Mouse (Mus musculus) MEL (cell line): ENCODE measurements around the gene Gstt2. TPM values are rescaled to one million over a fixed set of nuclear protein-coding genes. Genes with fewer than 3 reads are reported as not detected.

Experiments used
- DNase-seq: peaks from one replicate; pipeline ENCODE4 v3.0.0; 2011; ENCODE audit warnings: low read depth, low spot score
- H3K27ac ChIP-seq: 2 replicates; pipeline ENCODE4 v1.5.1; 2012; ENCODE audit warnings: low read depth, mild to moderate bottlenecking, control low read depth, low read length, moderate library complexity; ENCODE audit not compliant: control insufficient read depth
- H3K27me3 ChIP-seq, 2 experiments: fragments of 150-350 bp in 1 of 2; sonication (generic) in 1 of 2; 2 replicates each; pipeline ENCODE4 v1.6.1; 2012; ENCODE audit warnings: low read length in 2 of 2, mild to moderate bottlenecking in 2 of 2, improper control_type of control experiment in 1 of 2, moderate library complexity in 1 of 2; ENCODE audit not compliant: insufficient read depth in 2 of 2, control insufficient read depth in 1 of 2
- H3K36me3 ChIP-seq, 2 experiments: 2 replicates each; pipeline ENCODE4 v1.6.1; 2012 to 2014; ENCODE audit warnings: low read length in 2 of 2, improper control_type of control experiment in 1 of 2, inconsistent platforms in 1 of 2, mild to moderate bottlenecking in 1 of 2; ENCODE audit not compliant: insufficient read depth in 2 of 2, control insufficient read depth in 1 of 2
- H3K4me1 ChIP-seq, 2 experiments: fragments of 150-350 bp in 1 of 2; sonication (generic) in 1 of 2; 2 replicates each; pipeline ENCODE4 v1.6.1; 2012; ENCODE audit warnings: low read length in 2 of 2, improper control_type of control experiment in 1 of 2, mild to moderate bottlenecking in 1 of 2; ENCODE audit not compliant: insufficient read depth in 2 of 2, control insufficient read depth in 1 of 2
- H3K4me3 ChIP-seq, 2 experiments: fragments of 150-350 bp in 1 of 2; sonication (generic) in 1 of 2; 2 replicates each; pipeline ENCODE4 v1.5.1; 2012; ENCODE audit warnings: low read depth in 2 of 2, low read length in 2 of 2, mild to moderate bottlenecking in 2 of 2, moderate library complexity in 2 of 2, control low read depth in 1 of 2, improper control_type of control experiment in 1 of 2; ENCODE audit not compliant: control insufficient read depth in 1 of 2, insufficient read depth in 1 of 2
- H3K79me2 ChIP-seq: 2 replicates; pipeline ENCODE4 v1.6.1; 2012; ENCODE audit warnings: mild to moderate bottlenecking, low read length, moderate library complexity; ENCODE audit not compliant: control insufficient read depth, poor library complexity, insufficient read depth
- H3K9ac ChIP-seq: 2 replicates; pipeline ENCODE4 v1.6.1; 2012; ENCODE audit warnings: low read depth, mild to moderate bottlenecking, control low read depth, low read length, moderate library complexity; ENCODE audit not compliant: control insufficient read depth, poor library complexity, severe bottlenecking
- H3K9me3 ChIP-seq: fragments of 150-350 bp; sonication (generic); replicated peaks from 2 replicates; pipeline ENCODE4 v1.6.1; 2012; ENCODE audit warnings: mild to moderate bottlenecking, low read length, improper control_type of control experiment, moderate library complexity; ENCODE audit not compliant: insufficient read depth
- BHLHE40 ChIP-seq: IDR thresholded peaks from 2 replicates; pipeline ENCODE4 v1.6.1; 2012; ENCODE audit warnings: low read depth, mild to moderate bottlenecking, inconsistent platforms, low read length, improper control_type of control experiment, borderline replicate concordance
- CHD2 ChIP-seq: IDR thresholded peaks from 2 replicates; pipeline ENCODE4 v1.6.1; 2011; ENCODE audit warnings: low read length, improper control_type of control experiment
- CTCF ChIP-seq, 3 experiments: IDR thresholded peaks in 2 of 3; conservative IDR thresholded peaks in 1 of 3; 2 replicates each; pipeline ENCODE4 v1.5.1; 2011 to 2012; ENCODE audit warnings: low read length in 3 of 3, low read depth in 2 of 3, mild to moderate bottlenecking in 2 of 3, improper control_type of control experiment in 1 of 3, inconsistent platforms in 1 of 3, mixed read lengths in 1 of 3, moderate library complexity in 1 of 3; ENCODE audit not compliant: control insufficient read depth in 1 of 3, insufficient read depth in 1 of 3, poor library complexity in 1 of 3, severe bottlenecking in 1 of 3
- E2F4 ChIP-seq: IDR thresholded peaks from 2 replicates; pipeline ENCODE4 v1.6.1; 2011; ENCODE audit warnings: low read depth, low read length, improper control_type of control experiment, borderline replicate concordance
- EP300 ChIP-seq, 2 experiments: IDR thresholded peaks; 2 replicates each; pipeline ENCODE4 v1.6.1; 2011; ENCODE audit warnings: improper control_type of control experiment in 2 of 2, low read length in 2 of 2, low read depth in 1 of 2, mild to moderate bottlenecking in 1 of 2
- GABPA ChIP-seq: IDR thresholded peaks from 2 replicates; pipeline ENCODE4 v1.6.1; 2012; ENCODE audit warnings: low read depth, mild to moderate bottlenecking, inconsistent platforms, low read length, improper control_type of control experiment, moderate library complexity
- GATA1 ChIP-seq: IDR thresholded peaks from 2 replicates; pipeline ENCODE4 v1.6.1; 2011; ENCODE audit warnings: low read depth, low read length, improper control_type of control experiment
- MAFK ChIP-seq: IDR thresholded peaks from 2 replicates; pipeline ENCODE4 v1.6.1; 2011; ENCODE audit warnings: low read depth, mild to moderate bottlenecking, low read length, improper control_type of control experiment, borderline replicate concordance
- MAX ChIP-seq: IDR thresholded peaks from 2 replicates; pipeline ENCODE4 v1.6.1; 2011; ENCODE audit warnings: low read length, improper control_type of control experiment
- MXI1 ChIP-seq: IDR thresholded peaks from 2 replicates; pipeline ENCODE4 v1.6.1; 2011; ENCODE audit warnings: mild to moderate bottlenecking, low read depth, low read length, improper control_type of control experiment
- NRF1 ChIP-seq: IDR thresholded peaks from 2 replicates; pipeline ENCODE4 v1.6.1; 2014; ENCODE audit warnings: low read depth, mild to moderate bottlenecking, inconsistent platforms, low read length, improper control_type of control experiment, moderate library complexity; ENCODE audit not compliant: poor library complexity, insufficient read depth, severe bottlenecking
- POLR2AphosphoS2 ChIP-seq: IDR thresholded peaks from 2 replicates; pipeline ENCODE4 v1.6.1; 2011; ENCODE audit warnings: low read length, improper control_type of control experiment
- RAD21 ChIP-seq: IDR thresholded peaks from 2 replicates; pipeline ENCODE4 v1.6.1; 2011; ENCODE audit warnings: mild to moderate bottlenecking, low read depth, low read length, improper control_type of control experiment
- SIN3A ChIP-seq: IDR thresholded peaks from 2 replicates; pipeline ENCODE4 v1.6.1; 2012; ENCODE audit warnings: low read length, improper control_type of control experiment, inconsistent platforms
- TAL1 ChIP-seq: IDR thresholded peaks from 2 replicates; pipeline ENCODE4 v1.6.1; 2012; ENCODE audit warnings: mild to moderate bottlenecking, inconsistent platforms, low read length, moderate library complexity, mixed read lengths
- TCF12 ChIP-seq: IDR thresholded peaks from 2 replicates; pipeline ENCODE4 v1.6.1; 2014; ENCODE audit warnings: low read depth, mild to moderate bottlenecking, inconsistent platforms, low read length, improper control_type of control experiment, moderate library complexity
- UBTF ChIP-seq: IDR thresholded peaks from 2 replicates; pipeline ENCODE4 v1.6.1; 2012; ENCODE audit warnings: low read depth, mild to moderate bottlenecking, inconsistent platforms, low read length, improper control_type of control experiment, moderate library complexity, borderline replicate concordance; ENCODE audit not compliant: insufficient read depth
- USF1 ChIP-seq: IDR thresholded peaks from 2 replicates; pipeline ENCODE4 v1.6.1; 2014; ENCODE audit warnings: low read depth, mild to moderate bottlenecking, inconsistent platforms, low read length, improper control_type of control experiment, moderate library complexity
- USF2 ChIP-seq, 2 experiments: IDR thresholded peaks; 2 replicates each; pipeline ENCODE4 v1.6.1; 2011 to 2012; ENCODE audit warnings: improper control_type of control experiment in 2 of 2, low read length in 2 of 2, borderline replicate concordance in 1 of 2, inconsistent platforms in 1 of 2, low read depth in 1 of 2, mild to moderate bottlenecking in 1 of 2; ENCODE audit not compliant: insufficient read depth in 1 of 2
- ZMIZ1 ChIP-seq: IDR thresholded peaks from 2 replicates; pipeline ENCODE4 v1.6.1; 2012; ENCODE audit warnings: low read depth, mild to moderate bottlenecking, inconsistent platforms, low read length, improper control_type of control experiment, moderate library complexity
- polyA plus RNA-seq, 2 experiments: library from polyadenylated mRNA; stranded (reverse) in 1 of 2; unstranded in 1 of 2; fragments of >175 nt in 1 of 2; fragments of >200 nt in 1 of 2; gene quantifications; 2 replicates each; pipeline versions ENCODE4 v1.2.1 to v1.2.4; 2012; ENCODE audit warnings: low replicate concordance in 2 of 2, low read depth in 1 of 2; ENCODE audit not compliant: insufficient read length in 2 of 2, insufficient read depth in 1 of 2, missing spikeins in 1 of 2
- total RNA-seq: library from RNA; depleted of rRNA; stranded (reverse); fragments of 300-350 nt; gene quantifications from 2 replicates; pipeline ENCODE4 v1.2.3, GENCODE M21; 2012

Gene Gstt2
- total and polyA plus RNA-seq, 3 experiments = 4.3 to 10.9 TPM; not detected in 1

DNA sequence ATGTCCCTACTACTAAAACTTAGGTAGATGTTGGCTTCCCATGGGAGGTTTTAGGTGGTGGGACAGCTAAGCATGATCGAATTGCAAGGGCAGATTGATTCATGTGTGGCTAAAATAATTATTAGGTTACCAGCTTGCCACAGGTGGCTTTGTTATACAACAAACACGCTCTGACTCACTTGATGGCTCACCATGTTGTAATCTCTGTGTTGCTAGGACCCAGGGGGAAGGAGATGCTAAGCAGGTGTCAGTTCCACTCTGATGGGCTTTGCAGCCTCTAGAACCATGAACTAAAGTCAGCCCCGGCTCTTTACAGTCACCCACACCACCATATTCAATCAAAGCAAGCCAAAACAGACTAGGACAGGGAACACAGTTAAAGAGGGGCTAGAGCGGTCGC lies 17.3 kb downstream of the Gstt2 start:
- no peak for DNase-seq
- H3K4me3 ChIP-seq = no peak overlapping the region
- no peaks in the 10 kb centered on the region for H3K9me3 ChIP-seq
- no peak overlapping the region for H3K27ac ChIP-seq
- peaks cover 0 to 6% of the 10 kb centered on the region in 2 experiments; a peak in 2 of 4 replicates for H3K4me1 ChIP-seq
- H3K9ac ChIP-seq = no peak overlapping the region
- H3K36me3 ChIP-seq = peaks cover 0 to 7% of the 10 kb centered on the region in 2 experiments; a peak in 2 of 4 replicates
- peaks cover 4 to 7% of the 10 kb centered on the region in 2 experiments for H3K27me3 ChIP-seq
- no peaks in the 10 kb centered on the region for H3K79me2 ChIP-seq
- TF ChIP-seq E2F4 = no peak
- no peak for TF ChIP-seq GATA1
- TF ChIP-seq UBTF = no peak
- TF ChIP-seq MXI1 = no peak
- TF ChIP-seq ZMIZ1 = no peak
- TF ChIP-seq USF2 (IDR thresholded peaks at IDR 0.05; ENCODE audit: borderline replicate concordance in 1 of 2, insufficient read depth in 1 of 2, low read depth in 1 of 2, low read length in 2 of 2) = no peak
- TF ChIP-seq RAD21 = no peak
- TF ChIP-seq NRF1 = no peak
- TF ChIP-seq TCF12 = no peak
- no peak for TF ChIP-seq BHLHE40
- no peak for TF ChIP-seq MAX
- no peak for TF ChIP-seq USF1
- TF ChIP-seq MAFK = no peak
- TF ChIP-seq SIN3A = no peak
- TF ChIP-seq TAL1 = no peak
- TF ChIP-seq GABPA = no peak

DNA sequence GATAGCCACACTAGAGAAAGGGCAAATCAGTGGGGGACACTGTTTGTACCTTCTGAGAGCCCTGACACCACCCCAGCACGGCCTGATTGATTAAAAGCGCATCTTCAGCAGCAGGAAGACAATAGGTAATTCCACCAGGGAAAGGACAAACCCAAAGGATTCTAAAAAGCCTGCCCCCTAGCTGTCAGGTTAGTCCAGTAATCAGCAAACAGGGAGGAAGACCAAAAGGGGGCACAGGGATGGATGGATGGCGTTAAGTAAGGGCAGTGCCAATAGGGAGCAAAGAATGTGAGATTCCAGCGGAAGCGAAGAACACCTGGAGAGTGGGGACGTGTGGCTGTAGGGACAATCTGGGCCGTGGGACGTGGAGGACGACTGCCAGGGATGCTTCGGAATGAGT lies 18.6 kb downstream of the Gstt2 start:
- Histone ChIP-seq H3K27ac (no peak overlapping the region), H3K9ac (no peak overlapping the region), H3K27me3 (peaks cover 4 to 9% of the 10 kb centered on the region in 2 experiments), H3K79me2 (no peaks in the 10 kb centered on the region), H3K9me3 (no peaks in the 10 kb centered on the region), H3K4me3 (no peak overlapping the region), H3K36me3 (peaks cover 0 to 3% of the 10 kb centered on the region in 2 experiments; a peak in 1 of 4 replicates), H3K4me1 (no peaks in the 10 kb centered on the region; a peak in 1 of 4 replicates)
- TF ChIP-seq TCF12 = no peak
- TF ChIP-seq CHD2 = no peak
- TF ChIP-seq GATA1 = no peak
- no peak for TF ChIP-seq EP300 (IDR thresholded peaks at IDR 0.05; ENCODE audit: low read depth in 1 of 2, low read length in 2 of 2)
- TF ChIP-seq CTCF (IDR thresholded peaks at IDR 0.05 in 2 of 3, conservative IDR thresholded peaks at IDR 0.05 in 1 of 3; ENCODE audit: control insufficient read depth in 1 of 3, insufficient read depth in 1 of 3, low read depth in 2 of 3, low read length in 3 of 3, poor library complexity in 1 of 3, severe bottlenecking in 1 of 3) = peak in 1 of 3 experiments; percentile 16; a peak in 2 of 6 replicates
- no peak for TF ChIP-seq POLR2AphosphoS2
- DNase-seq = no peak
